Mouse (Mus musculus) liver, embryonic 13.5 days (tissue): Measurements from ENCODE around the gene Mgat1. TPM values are rescaled to one million over a fixed set of nuclear protein-coding genes. Genes with fewer than 3 reads are reported as not detected.
"Not testable (repeated sequence)": the region's sequence is repeated elsewhere in the genome, so short reads cannot be mapped to it uniquely, and the experiment has no call there.

ENCODE experiments used
- ATAC-seq: fragments of 200-750 bp; cut with Nextera tagmentation; 2 replicates; pipeline ENCODE4 v1.8.0; 2017; ENCODE audit warnings: low read depth, mild to moderate bottlenecking, moderate number of reproducible peaks, moderate library complexity
- DNase-seq: peaks from one replicate; pipeline ENCODE4 v3.0.0; 2022
- H3K27ac ChIP-seq: fragments of 300-500 bp; sonication (generic); 2 replicates; pipeline ENCODE4 v1.5.1; 2015; ENCODE audit warnings: moderate library complexity, mild to moderate bottlenecking, inconsistent platforms
- H3K27me3 ChIP-seq: fragments of 300-500 bp; sonication (generic); 2 replicates; pipeline ENCODE4 v1.6.1; 2015; ENCODE audit warnings: mild to moderate bottlenecking, inconsistent platforms
- H3K36me3 ChIP-seq: fragments of 300-500 bp; sonication (generic); 2 replicates; pipeline ENCODE4 v1.6.1; 2015; ENCODE audit warnings: mild to moderate bottlenecking, inconsistent platforms
- H3K4me1 ChIP-seq: fragments of 300-500 bp; sonication (generic); replicated peaks from 2 replicates; pipeline ENCODE4 v1.6.1; 2015; ENCODE audit warnings: inconsistent platforms
- H3K4me2 ChIP-seq: fragments of 300-500 bp; sonication (generic); 2 replicates; pipeline ENCODE4 v1.6.1; 2015; ENCODE audit warnings: inconsistent platforms, mild to moderate bottlenecking, moderate library complexity
- H3K4me3 ChIP-seq: fragments of 300-500 bp; sonication (generic); replicated peaks from 2 replicates; pipeline ENCODE4 v1.5.1; 2015; ENCODE audit warnings: mild to moderate bottlenecking, inconsistent platforms
- H3K9ac ChIP-seq: fragments of 300-500 bp; sonication (generic); 2 replicates; pipeline ENCODE4 v1.6.1; 2015; ENCODE audit warnings: mild to moderate bottlenecking, inconsistent platforms
- H3K9me3 ChIP-seq: fragments of 300-500 bp; sonication (generic); replicated peaks from 2 replicates; pipeline ENCODE4 v1.6.1; 2016; ENCODE audit warnings: inconsistent platforms
- WGBS: fragments of 180-500 bp; shearing (Covaris S2); methylation state at CpG from one replicate; pipeline ENCODE4 v1.1.7; 2015; ENCODE audit not compliant: insufficient replicate concordance; 5-methylcytosine and 5-hydroxymethylcytosine counted together
- polyA plus RNA-seq: library from polyadenylated mRNA; unstranded; fragments of >200 nt; fragmentation: Nextera tagmentation; extraction: Ambion mirVana; gene quantifications from 2 replicates; pipeline ENCODE4 v1.2.1, GENCODE M21; 2015

Mgat1 gene
- polyA plus RNA-seq, 1 experiment from 2014 or later: 32.6 TPM

- no peak overlapping the region for H3K4me2 ChIP-seq
- H3K4me3 ChIP-seq: no peak overlapping the region
- H3K27me3 ChIP-seq: no peaks in the 10 kb centered on the region
- peaks cover 35% of the 10 kb centered on the region for H3K36me3 ChIP-seq
- no peaks in the 10 kb centered on the region for H3K9me3 ChIP-seq
- no peak overlapping the region for H3K9ac ChIP-seq
- peak overlapping the region; percentile 64; the same call in 1 of the 2 replicates for H3K27ac ChIP-seq
- peaks cover 13% of the 10 kb centered on the region for H3K4me1 ChIP-seq
- DNase-seq (no peak), ATAC-seq (peak; percentile 60; the same call in 1 of the 2 replicates)
- WGBS: 70% methylated on average over 6 of the region's 6 CpGs
Measured at GRCm38 (mm10) chr11:49266671-49267070, 22.7 kb downstream of the Mgat1 start.

- H3K27ac ChIP-seq: peak overlapping the region; percentile 64
- no peaks in the 10 kb centered on the region for H3K27me3 ChIP-seq
- H3K4me2 ChIP-seq: no peak overlapping the region
- H3K4me3 ChIP-seq: no peak overlapping the region
- 81% methylated on average over 10 of the region's 10 CpGs for WGBS
- DNase-seq (no peak), ATAC-seq (no peak)
- H3K36me3 ChIP-seq: peaks cover 28% of the 10 kb centered on the region
- no peak overlapping the region for H3K9ac ChIP-seq
- no peaks in the 10 kb centered on the region for H3K9me3 ChIP-seq
- peaks cover 13% of the 10 kb centered on the region for H3K4me1 ChIP-seq
Measured at GRCm38 (mm10) chr11:49267316-49267715, 23.3 kb downstream of the Mgat1 start.

GRCm38 (mm10) chr11:49267970-49268579 lies 24.1 kb downstream of the Mgat1 start:
- DNase-seq (no peak), ATAC-seq (no peak)
- Histone ChIP-seq H3K9me3 (no peaks in the 10 kb centered on the region), H3K27me3 (no peaks in the 10 kb centered on the region), H3K36me3 (peaks cover 21% of the 10 kb centered on the region), H3K9ac (no peak overlapping the region), H3K4me3 (no peak overlapping the region), H3K4me2 (no peak overlapping the region), H3K4me1 (peaks cover 13% of the 10 kb centered on the region), H3K27ac (no peak overlapping the region)
- 73% methylated on average over 15 of the region's 15 CpGs for WGBS

- WGBS: 76% methylated on average over 9 of the region's 9 CpGs
- H3K4me1 ChIP-seq: peaks cover 6% of the 10 kb centered on the region; the same call in 1 of the 2 replicates
- DNase-seq (no peak), ATAC-seq (no peak)
- no peak overlapping the region for H3K4me3 ChIP-seq
- no peak overlapping the region for H3K4me2 ChIP-seq
- no peak overlapping the region for H3K9ac ChIP-seq
- H3K27me3 ChIP-seq: no peaks in the 10 kb centered on the region
- no peaks in the 10 kb centered on the region for H3K9me3 ChIP-seq
- no peak overlapping the region for H3K27ac ChIP-seq
- H3K36me3 ChIP-seq: peaks cover 4% of the 10 kb centered on the region; the same call in 1 of the 2 replicates
Measured at GRCm38 (mm10) chr11:49269761-49270160, 25.8 kb downstream of the Mgat1 start.

- DNase-seq: no peak
- H3K9me3 ChIP-seq: no peaks in the 10 kb centered on the region
- no peak overlapping the region for H3K9ac ChIP-seq
- H3K4me1 ChIP-seq: peaks cover 6% of the 10 kb centered on the region; the same call in 1 of the 2 replicates
- WGBS: 67% methylated on average over 4 of the region's 4 CpGs
- H3K27me3 ChIP-seq: no peaks in the 10 kb centered on the region
- H3K4me2 ChIP-seq: no peak overlapping the region
- no peak overlapping the region for H3K4me3 ChIP-seq
- H3K36me3 ChIP-seq: no peaks in the 10 kb centered on the region
- no peak for ATAC-seq
- H3K27ac ChIP-seq: no peak overlapping the region
Measured at GRCm38 (mm10) chr11:49270368-49270767, 26.4 kb downstream of the Mgat1 start.

- H3K4me1 ChIP-seq: 0 out of 2 replicates have a peak, but pooled peaks cover under 1% of the 10 kb centered on the region
- ATAC-seq: no peak
- DNase-seq: peak; percentile 18
- H3K27ac ChIP-seq: no peak overlapping the region
- no peaks in the 10 kb centered on the region for H3K27me3 ChIP-seq
- no peaks in the 10 kb centered on the region for H3K36me3 ChIP-seq
- no peaks in the 10 kb centered on the region for H3K9me3 ChIP-seq
- no peak overlapping the region for H3K4me3 ChIP-seq
- no peak overlapping the region for H3K9ac ChIP-seq
- H3K4me2 ChIP-seq: no peak overlapping the region
- 30% methylated on average over 7 of the region's 7 CpGs for WGBS
Measured at GRCm38 (mm10) chr11:49271334-49271733, 27.3 kb downstream of the Mgat1 start.

- DNase-seq (no peak), ATAC-seq (no peak)
- no peaks in the 10 kb centered on the region for H3K36me3 ChIP-seq
- H3K9ac ChIP-seq: no peak overlapping the region
- H3K27me3 ChIP-seq: no peaks in the 10 kb centered on the region
- H3K4me3 ChIP-seq: no peak overlapping the region
- H3K27ac ChIP-seq: no peak overlapping the region
- H3K9me3 ChIP-seq: no peaks in the 10 kb centered on the region
- H3K4me1 ChIP-seq: no peaks in the 10 kb centered on the region
- H3K4me2 ChIP-seq: no peak overlapping the region
- 67% methylated on average over 11 of the region's 11 CpGs for WGBS
Measured at GRCm38 (mm10) chr11:49273834-49274519, 30.0 kb downstream of the Mgat1 start.

GRCm38 (mm10) chr11:49278222-49278621 lies 34.2 kb downstream of the Mgat1 start, which contains the start of gene Olfr1393:
Gene Olfr1393, plus strand, starts transcription at chr11:49278304.
- Histone ChIP-seq H3K27me3 (no peaks in the 10 kb centered on the region), H3K9me3 (no peaks in the 10 kb centered on the region), H3K4me1 (no peaks in the 10 kb centered on the region), H3K27ac (no peak within 1 kb of the TSS), H3K36me3 (no peaks in the 10 kb centered on the region), H3K4me3 (no peak within 1 kb of the TSS), H3K9ac (no peak within 1 kb of the TSS), H3K4me2 (no peak within 1 kb of the TSS)
- 20% methylated on average over 3 of the region's 3 CpGs for WGBS
- DNase-seq (no peak), ATAC-seq (no peak)

- H3K9ac ChIP-seq, DNase-seq, H3K4me1 ChIP-seq, H3K9me3 ChIP-seq, H3K27ac ChIP-seq, ATAC-seq, H3K4me3 ChIP-seq, H3K27me3 ChIP-seq, H3K4me2 ChIP-seq, H3K36me3 ChIP-seq: not testable (repeated sequence)
- WGBS: 44% methylated on average over 1 of the region's 1 CpGs
Measured at GRCm38 (mm10) chr11:49284982-49285381, 41.0 kb downstream of the Mgat1 start, which contains the start of gene Olfr1392. Gene Olfr1392, plus strand, starts transcription at chr11:49285282.

- WGBS: 60% methylated on average over 2 of the region's 2 CpGs
- Histone ChIP-seq H3K9ac (no peak overlapping the region), H3K27me3 (no peaks in the 10 kb centered on the region), H3K4me2 (no peak overlapping the region), H3K4me1 (no peaks in the 10 kb centered on the region), H3K4me3 (no peak overlapping the region), H3K9me3 (no peaks in the 10 kb centered on the region), H3K36me3 (no peaks in the 10 kb centered on the region), H3K27ac (no peak overlapping the region)
- ATAC-seq (no peak), DNase-seq (no peak)
Measured at GRCm38 (mm10) chr11:49287251-49287650, 43.3 kb downstream of the Mgat1 start.

GRCm38 (mm10) chr11:49292777-49293176 lies 48.8 kb downstream of the Mgat1 start:
- no peaks in the 10 kb centered on the region for H3K4me1 ChIP-seq
- H3K27me3 ChIP-seq: no peaks in the 10 kb centered on the region
- no peak overlapping the region for H3K4me2 ChIP-seq
- H3K27ac ChIP-seq: no peak overlapping the region
- no peak overlapping the region for H3K4me3 ChIP-seq
- DNase-seq (no peak), ATAC-seq (no peak)
- no peak overlapping the region for H3K9ac ChIP-seq
- WGBS: 54% methylated on average over 3 of the region's 3 CpGs
- H3K9me3 ChIP-seq: no peaks in the 10 kb centered on the region
- no peaks in the 10 kb centered on the region for H3K36me3 ChIP-seq

GRCm38 (mm10) chr11:49304441-49304840 lies 60.5 kb downstream of the Mgat1 start, which contains the start of gene Olfr10:
Gene Olfr10, plus strand, starts transcription at chr11:49304741.
- no peak for ATAC-seq

More at GRCm38 (mm10) chr11:49304441-49304840, 60.5 kb downstream of the Mgat1 start, which contains the start of gene Olfr10:
- Histone ChIP-seq H3K4me2 (no peak within 1 kb of the TSS), H3K36me3 (no peaks in the 10 kb centered on the region), H3K27ac (no peak within 1 kb of the TSS), H3K9me3 (no peaks in the 10 kb centered on the region), H3K4me3 (no peak within 1 kb of the TSS), H3K4me1 (no peaks in the 10 kb centered on the region), H3K27me3 (no peaks in the 10 kb centered on the region), H3K9ac (no peak within 1 kb of the TSS)
- no peak for DNase-seq
